Mouse (Mus musculus) bone marrow, adult 2 months (tissue): ENCODE data around the gene Slc22a14.

Experiments
- CTCF ChIP-seq: fragments of 200-500 bp; IDR thresholded peaks from 2 replicates; pipeline ENCODE4 v1.5.1; 2011; ENCODE audit warnings: low read length, control low read depth; ENCODE audit not compliant: control insufficient read depth, insufficient read depth
- POLR2A ChIP-seq: fragments of 200-500 bp; IDR thresholded peaks from 2 replicates; pipeline ENCODE4 v1.6.1; 2011; ENCODE audit warnings: low read depth, mild to moderate bottlenecking, control low read depth, low read length, borderline replicate concordance; ENCODE audit not compliant: control insufficient read depth

- no peak for TF ChIP-seq CTCF
- TF ChIP-seq POLR2A: no peak
Observed at GRCm38 (mm10) chr9:119401351-119401750, 36.0 kb upstream of the Slc22a14 start.
